Mouse (Mus musculus) heart, postnatal 4 days (tissue): ENCODE results near the gene Gm10553. TPM values are rescaled to one million over a fixed set of nuclear protein-coding genes. Genes with fewer than 3 reads are reported as not detected.

ENCODE experiments used
- total RNA-seq, 2 experiments: library from RNA; stranded (reverse); gene quantifications; 2 replicates each; pipeline ENCODE4 v1.2.3; 2021

The Gm10553 gene
- total RNA-seq, 2 experiments from 2014 or later: not detected

Other genes with a start within 250 kb of the Gm10553 start
- under 1 TPM; 0.11 to 0.38 TPM for gene Slc16a14, start 165.0 kb upstream of the Gm10553 start, total RNA-seq
- not detected for gene A530032D15Rik, start 9.7 kb downstream of the Gm10553 start, total RNA-seq
- 1 to 10 TPM in 1 of 2 experiments, under 1 TPM in 1; 0.68 to 1.2 TPM for gene C130026I21Rik, start 170.4 kb downstream of the Gm10553 start, total RNA-seq